Mouse (Mus musculus) intestine, embryonic 15.5 days (tissue): ENCODE results near the gene Traf7. TPM values are rescaled to one million over a fixed set of nuclear protein-coding genes. Genes with fewer than 3 reads are reported as not detected.

ENCODE experiments used
- ATAC-seq: fragments of 200-750 bp; cut with Nextera tagmentation; 2 replicates; pipeline ENCODE4 v1.8.0; 2017; ENCODE audit warnings: moderate TSS enrichment, moderate library complexity
- H3K27ac ChIP-seq: fragments of 300-500 bp; sonication (generic); 2 replicates; pipeline ENCODE4 v1.5.1; 2015; ENCODE audit warnings: mild to moderate bottlenecking, inconsistent platforms
- H3K27me3 ChIP-seq: fragments of 300-500 bp; sonication (generic); replicated peaks from 2 replicates; pipeline ENCODE4 v1.6.1; 2015; ENCODE audit warnings: inconsistent platforms
- H3K36me3 ChIP-seq: fragments of 300-500 bp; sonication (generic); 2 replicates; pipeline ENCODE4 v1.6.1; 2015; ENCODE audit warnings: inconsistent platforms
- H3K4me1 ChIP-seq: fragments of 300-500 bp; sonication (generic); replicated peaks from 2 replicates; pipeline ENCODE4 v1.6.1; 2015; ENCODE audit warnings: inconsistent platforms
- H3K4me2 ChIP-seq: fragments of 300-500 bp; sonication (generic); replicated peaks from 2 replicates; pipeline ENCODE4 v1.6.1; 2015; ENCODE audit warnings: mild to moderate bottlenecking, inconsistent platforms
- H3K4me3 ChIP-seq: fragments of 300-500 bp; sonication (generic); replicated peaks from 2 replicates; pipeline ENCODE4 v1.5.1; 2015; ENCODE audit warnings: inconsistent platforms
- H3K9ac ChIP-seq: fragments of 300-500 bp; sonication (generic); 2 replicates; pipeline ENCODE4 v1.6.1; 2015; ENCODE audit warnings: inconsistent platforms
- H3K9me3 ChIP-seq: fragments of 300-500 bp; sonication (generic); 2 replicates; pipeline ENCODE4 v1.6.1; 2016; ENCODE audit warnings: inconsistent platforms
- WGBS: fragments of 180-500 bp; shearing (Covaris S2); methylation state at CpG from one replicate; pipeline ENCODE4 v1.1.7; 2015; 5-methylcytosine and 5-hydroxymethylcytosine counted together
- polyA plus RNA-seq: library from polyadenylated mRNA; unstranded; fragments of >200 nt; fragmentation: Nextera tagmentation; extraction: Ambion mirVana; gene quantifications from 2 replicates; pipeline ENCODE4 v1.2.1, GENCODE M21; 2015

The Traf7 gene
- polyA plus RNA-seq, 1 experiment from 2014 or later: 81.6 TPM

DNA sequence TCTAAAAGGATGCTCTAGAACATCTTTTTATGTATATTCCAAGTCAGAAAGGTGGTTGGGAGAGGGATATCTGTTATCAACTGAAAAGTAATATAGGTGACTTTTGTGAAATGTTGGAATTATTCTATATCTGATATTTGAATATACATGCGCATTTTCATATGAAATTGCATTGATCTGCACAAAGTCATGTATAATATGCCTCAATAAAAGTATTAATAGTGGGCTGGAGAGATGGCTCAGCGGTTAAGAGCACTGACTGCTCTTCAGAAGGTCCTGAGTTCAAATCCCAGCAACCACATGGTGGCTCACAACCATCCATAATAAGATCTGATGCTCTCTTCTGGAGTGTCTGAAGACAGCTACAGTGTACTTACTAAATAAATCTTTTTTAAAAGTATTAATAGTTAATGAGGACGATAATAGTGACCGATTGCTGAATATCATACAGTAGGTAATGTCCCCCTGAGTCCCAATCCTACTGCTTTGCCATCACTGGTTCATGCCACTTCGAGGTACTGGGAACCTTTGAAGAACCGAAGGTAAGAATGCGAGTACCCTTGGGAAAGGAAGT, 58.3 kb downstream of the Traf7 start:
- no peak for ATAC-seq
- WGBS: 19% methylated on average over 7 of the region's 7 CpGs
- Histone ChIP-seq H3K36me3 (peaks cover 2% of the 10 kb centered on the region; the same call in 1 of the 2 replicates), H3K27ac (peak overlapping the region; percentile 90), H3K9ac (peak overlapping the region; percentile 62), H3K4me1 (peaks cover 34% of the 10 kb centered on the region), H3K27me3 (no peaks in the 10 kb centered on the region), H3K9me3 (no peaks in the 10 kb centered on the region), H3K4me2 (peak overlapping the region; percentile 96), H3K4me3 (peak overlapping the region; percentile 84)

DNA sequence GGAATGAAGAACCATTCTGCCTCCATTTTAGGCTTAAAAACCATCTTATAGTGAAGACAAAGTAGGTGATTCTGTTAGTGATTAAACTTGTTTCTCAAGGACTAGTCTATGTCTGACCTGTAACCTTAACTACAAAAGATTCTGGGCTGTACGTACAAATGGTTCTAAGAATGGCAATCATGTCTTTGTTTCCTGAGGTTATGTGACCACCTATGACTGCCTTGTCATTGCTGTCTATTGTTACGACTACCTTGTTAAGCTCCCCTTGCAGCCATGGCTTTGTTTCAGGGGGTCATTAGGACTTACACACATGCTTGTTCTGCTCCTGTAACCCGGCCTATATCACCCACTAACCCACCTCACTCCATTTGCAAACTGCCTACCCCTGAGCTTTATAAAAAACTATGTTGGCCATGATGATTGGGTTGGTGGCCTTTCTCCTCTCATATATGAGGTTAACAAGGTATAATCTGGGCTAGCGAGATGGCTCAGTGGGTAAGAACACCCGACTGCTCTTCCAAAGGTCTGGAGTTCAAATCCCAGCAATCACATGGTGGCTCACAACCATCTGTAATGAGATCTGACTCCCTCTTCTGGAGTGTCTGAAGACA, 59.0 kb downstream of the Traf7 start:
- Histone ChIP-seq H3K27ac (no peak overlapping the region), H3K9ac (no peak overlapping the region), H3K4me1 (peaks cover 28% of the 10 kb centered on the region), H3K4me3 (no peak overlapping the region), H3K9me3 (no peaks in the 10 kb centered on the region), H3K27me3 (no peaks in the 10 kb centered on the region), H3K4me2 (no peak overlapping the region), H3K36me3 (no peaks in the 10 kb centered on the region)
- ATAC-seq: no peak
- WGBS: 93% methylated on average over 5 of the region's 5 CpGs

DNA sequence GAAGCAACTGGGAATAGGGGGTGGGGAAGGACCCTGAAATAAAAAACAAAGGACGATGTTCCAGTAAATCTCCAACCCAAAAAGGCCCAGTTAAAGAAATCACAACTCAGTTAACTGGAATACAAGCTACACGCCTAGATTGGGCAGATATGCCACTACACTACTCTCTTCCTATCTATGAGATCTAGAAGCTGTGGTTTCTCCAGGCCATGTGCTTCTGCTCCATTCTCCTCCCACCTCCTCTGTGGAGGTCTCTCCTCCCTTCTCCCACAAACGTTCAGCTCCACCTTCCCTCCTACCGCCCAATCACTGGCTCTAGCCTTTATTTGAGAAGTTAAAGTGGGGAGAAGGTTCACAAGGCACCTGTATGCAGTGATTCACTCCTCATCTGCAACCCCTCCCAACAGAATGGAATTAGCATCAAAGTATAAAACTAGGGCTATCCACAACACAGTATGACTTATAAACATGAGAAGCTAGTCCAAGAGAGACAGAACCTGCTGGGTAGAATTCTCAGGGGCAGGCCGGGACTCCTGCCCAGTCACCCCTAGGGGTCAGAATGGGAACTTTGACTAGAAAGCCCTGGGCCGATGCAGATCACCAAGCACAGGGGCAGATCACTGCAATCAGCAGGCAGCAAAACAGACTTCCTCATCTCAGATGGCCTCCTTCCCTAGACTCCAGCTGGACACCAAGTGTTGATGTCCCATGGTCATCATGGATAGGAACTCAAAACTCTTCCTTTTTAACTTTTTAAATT, 64.2 kb downstream of the Traf7 start:
- 55% methylated on average over 6 of the region's 6 CpGs for WGBS
- Histone ChIP-seq H3K27me3 (no peaks in the 10 kb centered on the region), H3K4me3 (no peak overlapping the region), H3K36me3 (no peaks in the 10 kb centered on the region), H3K4me2 (no peak overlapping the region), H3K9me3 (no peaks in the 10 kb centered on the region), H3K4me1 (no peaks in the 10 kb centered on the region), H3K9ac (no peak overlapping the region), H3K27ac (no peak overlapping the region)
- no peak for ATAC-seq

DNA sequence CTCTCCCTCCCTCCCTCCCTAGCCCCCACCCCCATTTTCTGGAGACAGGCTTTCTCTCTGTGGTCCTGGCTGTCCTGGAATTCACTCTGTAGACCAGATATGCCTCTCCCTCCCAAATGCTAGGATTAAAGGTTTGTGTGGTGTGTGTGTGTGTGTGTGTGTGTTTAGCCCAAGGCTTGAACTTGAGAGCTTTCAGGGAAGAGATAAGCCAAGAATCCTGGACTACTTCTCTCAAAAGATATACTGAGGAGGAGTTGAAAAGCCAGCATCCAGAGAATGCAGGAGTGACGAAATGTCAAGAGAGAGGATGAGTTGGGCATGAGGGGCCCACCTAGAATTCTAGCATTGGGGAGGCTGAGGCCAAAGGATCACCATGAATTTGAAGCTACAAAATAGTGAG, 64.8 kb downstream of the Traf7 start:
- 78% methylated on average over 1 of the region's 1 CpGs for WGBS

DNA sequence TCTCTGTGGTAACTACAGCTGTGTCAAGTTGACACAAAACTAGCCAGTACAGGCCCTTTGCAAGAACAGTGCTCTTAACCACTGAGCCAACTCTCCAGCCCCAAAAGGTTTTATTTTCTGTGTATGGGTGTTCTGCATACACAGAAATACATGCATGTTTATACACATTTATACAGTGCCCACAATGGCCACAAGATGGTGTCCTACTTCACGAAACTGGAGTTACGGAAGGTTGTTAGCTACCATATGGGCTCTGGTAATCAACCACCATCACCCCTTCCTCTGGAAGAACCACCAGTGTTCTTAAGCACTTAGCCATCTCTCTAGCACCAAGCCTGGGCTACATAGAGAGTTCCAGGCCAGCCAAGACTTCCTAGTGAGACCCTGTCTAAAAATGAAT, 66.2 kb downstream of the Traf7 start:
- ATAC-seq: no peak
- WGBS: 72% methylated on average over 2 of the region's 2 CpGs
- H3K4me2 ChIP-seq: no peak overlapping the region

More for the DNA sequence above, 64.8 kb downstream of the Traf7 start:
- Histone ChIP-seq H3K36me3 (no peaks in the 10 kb centered on the region), H3K4me2 (no peak overlapping the region), H3K9ac (no peak overlapping the region), H3K4me3 (no peak overlapping the region), H3K27ac (no peak overlapping the region), H3K27me3 (no peaks in the 10 kb centered on the region), H3K9me3 (no peaks in the 10 kb centered on the region), H3K4me1 (no peaks in the 10 kb centered on the region)
- no peak for ATAC-seq

More for the DNA sequence above, 66.2 kb downstream of the Traf7 start:
- H3K36me3 ChIP-seq: no peaks in the 10 kb centered on the region
- no peak overlapping the region for H3K4me3 ChIP-seq
- no peaks in the 10 kb centered on the region for H3K4me1 ChIP-seq
- no peaks in the 10 kb centered on the region for H3K9me3 ChIP-seq
- H3K9ac ChIP-seq: no peak overlapping the region
- H3K27me3 ChIP-seq: no peaks in the 10 kb centered on the region
- no peak overlapping the region for H3K27ac ChIP-seq

Other genes with a start within 250 kb of the Traf7 start
- 0.06 TPM in 1 of 2 replicates, not detected in the other for gene Abca17, start 176.9 kb downstream of the Traf7 start, polyA plus RNA-seq
- 10.1 and 11.1 TPM in 2 replicates for gene Abca3, start 176.0 kb downstream of the Traf7 start, polyA plus RNA-seq
- gene Rnps1, start 113.4 kb downstream of the Traf7 start, polyA plus RNA-seq: 250 and 257 TPM in 2 replicates
- 122 and 137 TPM in 2 replicates for gene Eci1, start 101.3 kb downstream of the Traf7 start, polyA plus RNA-seq
- 1.4 and 2.1 TPM in 2 replicates for gene Dnase1l2, start 84.8 kb downstream of the Traf7 start, polyA plus RNA-seq
- gene E4f1, start 57.6 kb downstream of the Traf7 start, polyA plus RNA-seq: 23.0 and 29.3 TPM in 2 replicates
- gene Pgp, start 57.5 kb downstream of the Traf7 start, polyA plus RNA-seq: 79.9 and 80.6 TPM in 2 replicates
- gene Bricd5, start 54.1 kb downstream of the Traf7 start, polyA plus RNA-seq: 0.40 and 0.68 TPM in 2 replicates
- 25.2 and 27.3 TPM in 2 replicates for gene Mlst8, start 48.9 kb downstream of the Traf7 start, polyA plus RNA-seq
- gene Caskin1, start 39.3 kb downstream of the Traf7 start, polyA plus RNA-seq: 1.5 and 1.8 TPM in 2 replicates
- gene Rab26, start 6.3 kb upstream of the Traf7 start, polyA plus RNA-seq: 5.2 and 8.7 TPM in 2 replicates
- 16.9 and 17.4 TPM in 2 replicates for gene Pkd1, start 21.9 kb upstream of the Traf7 start, polyA plus RNA-seq
- gene Tsc2, start 104.7 kb upstream of the Traf7 start, polyA plus RNA-seq: 41.0 and 45.7 TPM in 2 replicates
- 15.6 and 18.1 TPM in 2 replicates for gene Nthl1, start 104.7 kb upstream of the Traf7 start, polyA plus RNA-seq
- 43.9 and 49.2 TPM in 2 replicates for gene Slc9a3r2, start 122.4 kb upstream of the Traf7 start, polyA plus RNA-seq
- gene Npw, start 130.5 kb upstream of the Traf7 start, polyA plus RNA-seq: 0.30 and 0.56 TPM in 2 replicates
- gene Zfp598, start 141.7 kb upstream of the Traf7 start, polyA plus RNA-seq: 20.0 and 20.5 TPM in 2 replicates
- gene Syngr3, start 162.0 kb upstream of the Traf7 start, polyA plus RNA-seq: 7.0 and 7.7 TPM in 2 replicates
- 41.8 and 45.9 TPM in 2 replicates for gene Gfer, start 168.2 kb upstream of the Traf7 start, polyA plus RNA-seq
- gene Noxo1, start 168.3 kb upstream of the Traf7 start, polyA plus RNA-seq: 10.3 and 10.4 TPM in 2 replicates
- gene Tbl3, start 179.7 kb upstream of the Traf7 start, polyA plus RNA-seq: 67.3 and 67.5 TPM in 2 replicates
- 0.11 and 0.19 TPM in 2 replicates for gene Rnf151, start 190.1 kb upstream of the Traf7 start, polyA plus RNA-seq
- gene Rps2, start 190.2 kb upstream of the Traf7 start, polyA plus RNA-seq: 1,514 and 1,667 TPM in 2 replicates
- gene Ndufb10, start 196.5 kb upstream of the Traf7 start, polyA plus RNA-seq: 303 and 319 TPM in 2 replicates
- not detected in 2 replicates for gene Rpl3l, start 199.9 kb upstream of the Traf7 start, polyA plus RNA-seq
- 32.4 and 33.9 TPM in 2 replicates for gene Msrb1, start 208.7 kb upstream of the Traf7 start, polyA plus RNA-seq
- gene Hs3st6, start 225.1 kb upstream of the Traf7 start, polyA plus RNA-seq: 0.78 and 0.81 TPM in 2 replicates